Mouse (Mus musculus) cerebellum, postnatal 4 days (tissue): ENCODE measurements around the gene Esp23.
"Not testable (repeated sequence)": the region's sequence is repeated elsewhere in the genome, so short reads cannot be mapped to it uniquely, and the experiment has no call there.

Source experiments
- DNase-seq, 2 experiments: peaks; one replicate each; pipeline ENCODE4 v3.0.0; 2022; ENCODE audit warnings: low spot score in 2 of 2, mixed read lengths in 1 of 2

Esp23 gene

GRCm38 (mm10) chr17:39076937-39077336, at the start of gene Esp23:
Gene Esp23 (minus strand): TSS chr17:39077037.
- no peak for DNase-seq

DNA sequence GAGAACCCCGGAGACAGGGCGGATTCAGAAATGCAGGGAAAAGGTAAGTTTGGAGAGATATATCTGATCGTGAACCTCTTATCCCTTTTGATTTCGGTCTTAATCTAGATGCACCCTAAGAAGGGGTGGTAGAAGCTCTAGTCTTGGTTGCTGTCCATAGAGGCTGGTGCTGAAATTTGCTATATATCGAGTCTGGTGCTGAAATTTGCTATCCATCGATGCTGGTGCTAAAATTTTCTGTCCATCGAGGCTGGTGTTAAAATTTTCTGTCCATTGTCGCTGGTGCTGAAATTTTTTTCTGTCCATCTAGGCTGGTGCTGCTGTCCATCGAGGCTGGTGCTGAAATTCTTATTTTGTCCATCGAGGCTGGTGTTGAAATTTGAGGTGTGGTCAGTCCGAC, 30.3 kb upstream of the Esp23 start:
- not testable (repeated sequence) for DNase-seq

GRCm38 (mm10) chr17:39095034-39095433, 18.2 kb upstream of the Esp23 start, which contains the start of gene Esp22:
Gene Esp22 (plus strand): TSS chr17:39095334.
- no peak for DNase-seq

DNA sequence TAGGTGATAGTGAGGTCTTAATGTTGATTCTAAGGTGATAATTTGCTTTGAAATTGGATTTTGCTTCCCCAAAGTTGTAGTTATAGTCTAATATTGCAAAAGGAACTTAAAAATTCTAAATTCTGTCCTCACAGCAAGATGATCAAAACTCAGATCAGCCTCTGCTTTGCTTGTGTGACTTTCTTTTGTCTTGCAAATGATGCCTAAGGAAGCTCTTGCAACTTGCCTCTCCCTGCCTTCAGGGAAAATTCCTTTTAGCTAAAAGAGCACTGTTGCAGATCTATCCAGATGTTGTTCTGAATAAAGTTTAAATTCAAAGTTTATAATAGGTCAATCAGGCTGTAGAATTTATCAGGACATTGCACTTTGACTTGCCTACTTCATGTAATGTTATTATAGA, 13.2 kb downstream of the Esp23 start:
- no peak for DNase-seq

DNA sequence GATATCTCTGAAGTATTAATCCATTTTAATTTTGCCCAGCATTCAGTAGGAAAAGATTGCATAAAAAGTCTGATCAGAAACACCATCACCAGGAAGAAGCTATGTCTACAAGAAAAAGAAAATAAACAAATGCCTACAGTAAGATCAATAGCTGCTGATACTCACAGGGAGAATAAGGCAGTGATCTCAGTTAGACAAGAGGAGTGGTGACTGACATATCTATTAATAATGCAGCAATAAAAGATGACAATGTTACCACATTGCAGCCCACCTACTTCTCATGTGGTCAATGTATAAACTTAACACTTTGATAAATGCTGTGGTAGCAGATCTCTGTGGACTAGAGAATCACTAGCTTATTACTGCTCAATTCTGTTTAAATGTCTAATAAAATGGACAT, 33.6 kb downstream of the Esp23 start, which contains the start of gene Gm21903:
Gm21903 (minus strand) TSS at position 101 of the 400 bp plus-strand sequence.
- no peak for DNase-seq

GRCm38 (mm10) chr17:39036395-39036794, 40.4 kb downstream of the Esp23 start, which contains the start of gene Esp24:
Gene Esp24 (plus strand): TSS chr17:39036695.
- not testable (repeated sequence) for DNase-seq
